In genomic region chr8:79027319-79027718, GRCm38 (mm10) we compare ENCODE assay signal across 7 mouse cellular contexts. TPM values are rescaled to one million over a fixed set of nuclear protein-coding genes. Genes with fewer than 3 reads are reported as not detected.
DNase-seq lines count a peak whose midpoint lies in the region; ATAC-seq and TF ChIP-seq lines count a peak whose summit lies in the region.

No protein-coding gene starts in this region.

- intact Hi-C loops in left cerebral cortex, postnatal 36 days (cut with DNase I) = loop anchor here (5.0 kb wide), 2 partner anchors 85 to 265 kb away; partner anchors contain the start of gene Mmaa

- peaks cover 8% of the 10 kb centered on the region; the same call in 1 of the 2 replicates for H3K4me1 ChIP-seq in kidney, postnatal 0 days (replicated peaks; ENCODE audit: insufficient read depth, low read length)
- H3K4me1 ChIP-seq in kidney, adult 2 months (ENCODE audit: control insufficient read depth, insufficient read depth, low read length) = no peaks in the 10 kb centered on the region
- peaks cover 21% of the 10 kb centered on the region for H3K4me1 ChIP-seq in forebrain, embryonic 12.5 days
- peaks cover 14% of the 10 kb centered on the region for H3K4me1 ChIP-seq in limb, embryonic 11.5 days (ENCODE audit: control insufficient read depth, insufficient read depth, low read length)
- peaks cover 23% of the 10 kb centered on the region for H3K4me1 ChIP-seq in neural tube, embryonic 15.5 days

- TF ChIP-seq POLR2A in kidney, adult 2 months (IDR thresholded peaks at IDR 0.05; ENCODE audit: low read depth, low read length) = no peak

- no peak overlapping the region for H3K27ac ChIP-seq in kidney, postnatal 0 days
- H3K27ac ChIP-seq in kidney, adult 2 months (ENCODE audit: insufficient read depth, low read depth, low read length) = no peak overlapping the region
- no peak overlapping the region for H3K27ac ChIP-seq in forebrain, embryonic 12.5 days
- H3K27ac ChIP-seq in limb, embryonic 11.5 days (replicated peaks; ENCODE audit: low read depth, low read length) = no peak overlapping the region
- H3K27ac ChIP-seq in neural tube, embryonic 15.5 days (replicated peaks) = peak overlapping the region; percentile 99; the same call in 1 of the 2 replicates

- peak overlapping the region; percentile 85 for H3K4me2 ChIP-seq in kidney, postnatal 0 days (ENCODE audit: low read length)
- peak overlapping the region; percentile 90 for H3K4me2 ChIP-seq in forebrain, embryonic 12.5 days
- peak overlapping the region; percentile 77 for H3K4me2 ChIP-seq in limb, embryonic 11.5 days (ENCODE audit: low read depth, severe bottlenecking)
- H3K4me2 ChIP-seq in neural tube, embryonic 15.5 days = peak overlapping the region; percentile 84

- H3K9me3 ChIP-seq in kidney, postnatal 0 days (replicated peaks; ENCODE audit: low read length) = no peaks in the 10 kb centered on the region
- H3K9me3 ChIP-seq in forebrain, embryonic 12.5 days = no peaks in the 10 kb centered on the region
- H3K9me3 ChIP-seq in limb, embryonic 11.5 days (ENCODE audit: control insufficient read depth, low read length) = no peaks in the 10 kb centered on the region; the same call in 1 of the 2 replicates
- no peaks in the 10 kb centered on the region for H3K9me3 ChIP-seq in neural tube, embryonic 15.5 days (replicated peaks)

- no peaks in the 10 kb centered on the region for H3K36me3 ChIP-seq in kidney, postnatal 0 days (ENCODE audit: insufficient read depth, low read length)
- no peaks in the 10 kb centered on the region for H3K36me3 ChIP-seq in kidney, adult 2 months (ENCODE audit: control insufficient read depth, insufficient read depth, low read length)
- H3K36me3 ChIP-seq in forebrain, embryonic 12.5 days (replicated peaks) = no peaks in the 10 kb centered on the region
- H3K36me3 ChIP-seq in limb, embryonic 11.5 days (ENCODE audit: control insufficient read depth, insufficient read depth, low read length) = no peaks in the 10 kb centered on the region
- no peaks in the 10 kb centered on the region for H3K36me3 ChIP-seq in neural tube, embryonic 15.5 days

- no peak overlapping the region for H3K4me3 ChIP-seq in kidney, postnatal 0 days (replicated peaks; ENCODE audit: low read depth, low read length)
- H3K4me3 ChIP-seq in kidney, adult 2 months (ENCODE audit: insufficient read depth, low read depth, low read length) = no peak overlapping the region
- no peak overlapping the region; the same call in 1 of the 2 replicates for H3K4me3 ChIP-seq in forebrain, embryonic 12.5 days (replicated peaks)
- H3K4me3 ChIP-seq in limb, embryonic 11.5 days (ENCODE audit: low read depth, low read length) = no peak overlapping the region
- peak overlapping the region; percentile 85 for H3K4me3 ChIP-seq in neural tube, embryonic 15.5 days (replicated peaks)

- H3K27me3 ChIP-seq in kidney, postnatal 0 days (ENCODE audit: insufficient read depth, low read length) = no peaks in the 10 kb centered on the region
- no peaks in the 10 kb centered on the region for H3K27me3 ChIP-seq in kidney, adult 2 months (replicated peaks; ENCODE audit: control insufficient read depth, insufficient read depth, low read length)
- H3K27me3 ChIP-seq in forebrain, embryonic 12.5 days = no peaks in the 10 kb centered on the region
- H3K27me3 ChIP-seq in limb, embryonic 11.5 days (ENCODE audit: control insufficient read depth, insufficient read depth, low read length) = no peaks in the 10 kb centered on the region
- H3K27me3 ChIP-seq in neural tube, embryonic 15.5 days (replicated peaks) = no peaks in the 10 kb centered on the region

- no peak for DNase-seq in kidney, postnatal 0 days (ENCODE audit: low spot score)
- DNase-seq in kidney, adult 2 months = no peak
- no peak for DNase-seq in limb, embryonic 11.5 days (ENCODE audit: low spot score)
- no peak for DNase-seq in embryo, embryonic 10 days (ENCODE audit: low spot score)
- no peak for DNase-seq in left cerebral cortex, postnatal 36 days (ENCODE audit: low spot score in 2 of 2)

- no peak for ATAC-seq in kidney, postnatal 0 days (replicated peaks; ENCODE audit: low FRiP score, low read depth)
- no peak for ATAC-seq in forebrain, embryonic 12.5 days (ENCODE audit: low FRiP score)
- ATAC-seq in limb, embryonic 11.5 days (ENCODE audit: insufficient number of reproducible peaks, low FRiP score, low TSS enrichment, low read depth) = no peak
- ATAC-seq in neural tube, embryonic 15.5 days (ENCODE audit: low FRiP score) = no peak

- 0 out of 2 replicates have a peak overlapping the region, but pooled peaks have one; percentile 98 for H3K9ac ChIP-seq in kidney, postnatal 0 days (ENCODE audit: low read depth, low read length)
- peak overlapping the region; percentile 99; the same call in 1 of the 2 replicates for H3K9ac ChIP-seq in forebrain, embryonic 12.5 days
- H3K9ac ChIP-seq in limb, embryonic 11.5 days (ENCODE audit: low read length) = no peak overlapping the region
- peak overlapping the region; percentile 96; the same call in 1 of the 2 replicates for H3K9ac ChIP-seq in neural tube, embryonic 15.5 days (replicated peaks)

- no peak for TF ChIP-seq CTCF in kidney, postnatal 0 days (IDR thresholded peaks at IDR 0.05; ENCODE audit: low read depth)
- TF ChIP-seq CTCF in kidney, adult 2 months (conservative IDR thresholded peaks at IDR 0.05; ENCODE audit: insufficient read depth, insufficient read length, low read depth, low read length) = no peak

- 36% methylated on average over 3 of the region's 3 CpGs for WGBS in kidney, postnatal 0 days
- WGBS in kidney, adult 2 months = 55% methylated on average over 3 of the region's 3 CpGs
- WGBS in forebrain, embryonic 12.5 days = 24% methylated on average over 3 of the region's 3 CpGs
- 23% methylated on average over 3 of the region's 3 CpGs for WGBS in limb, embryonic 11.5 days
- 30% methylated on average over 3 of the region's 3 CpGs for WGBS in neural tube, embryonic 15.5 days

RNA-seq across cellular contexts. Expression of gene Zfp827, which starts 0.9 kb away (rescaled TPM):
- polyA plus RNA-seq in kidney, postnatal 0 days (2015; fragmentation: Nextera tagmentation; extraction: Ambion mirVana) = 4.5 and 5.5 TPM in 2 replicates
- polyA plus RNA-seq in kidney, adult 2 months (2012; rRNA removed) = 9.6 and 11.4 TPM in 2 replicates
- polyA plus RNA-seq in forebrain, embryonic 12.5 days (2016; fragmentation: Nextera tagmentation; extraction: Ambion mirVana) = 13.0 and 13.2 TPM in 2 replicates
- 11.6 and 12.9 TPM in 2 replicates for polyA plus RNA-seq in limb, embryonic 11.5 days (2014; fragmentation: Nextera tagmentation; extraction: Ambion mirVana)
- 10.1 and 10.4 TPM in 2 replicates for polyA plus RNA-seq in neural tube, embryonic 15.5 days (2015; fragmentation: Nextera tagmentation; extraction: Ambion mirVana)
- 10 to 100 TPM; 42.6 to 45.1 TPM for total RNA-seq in left cerebral cortex, postnatal 36 days (2021)
